Mouse (Mus musculus) cerebellum, adult 2 months (tissue): ENCODE results near the gene Gtsf1l. TPM values are rescaled to one million over a fixed set of nuclear protein-coding genes. Genes with fewer than 3 reads are reported as not detected.

Experiments
- DNase-seq, 2 experiments: peaks; one replicate each; pipeline ENCODE4 v3.0.0; 2021
- H3K27ac ChIP-seq: fragments of 200-500 bp; 2 replicates; pipeline ENCODE4 v1.5.1; 2012; ENCODE audit warnings: low read length, control low read depth, inconsistent platforms; ENCODE audit not compliant: insufficient read depth
- H3K27me3 ChIP-seq: fragments of 200-500 bp; 2 replicates; pipeline ENCODE4 v1.6.1; 2012; ENCODE audit warnings: inconsistent platforms, mild to moderate bottlenecking, low read length, moderate library complexity; ENCODE audit not compliant: control insufficient read depth, insufficient read depth
- H3K4me1 ChIP-seq: fragments of 200-500 bp; 2 replicates; pipeline ENCODE4 v1.6.1; 2011; ENCODE audit warnings: low read length; ENCODE audit not compliant: control insufficient read depth, insufficient read depth
- H3K4me3 ChIP-seq: fragments of 200-500 bp; replicated peaks from 2 replicates; pipeline ENCODE3; 2011; ENCODE audit warnings: mild to moderate bottlenecking, low read depth, low read length, control low read depth; ENCODE audit not compliant: insufficient read depth
- CTCF ChIP-seq: fragments of 200-500 bp; IDR thresholded peaks from 2 replicates; pipeline ENCODE4 v1.5.1; 2011; ENCODE audit warnings: low read depth, mild to moderate bottlenecking, control low read depth, low read length, moderate library complexity, borderline replicate concordance; ENCODE audit not compliant: insufficient read depth
- POLR2A ChIP-seq: fragments of 200-500 bp; IDR thresholded peaks from 2 replicates; pipeline ENCODE4 v1.6.1; 2011; ENCODE audit warnings: low read length, control low read depth, borderline replicate concordance; ENCODE audit not compliant: insufficient read depth
- WGBS: fragments of 180-500 bp; shearing (Covaris S2); methylation state at CpG from one replicate; pipeline ENCODE4 v1.1.7; 2018; 5-methylcytosine and 5-hydroxymethylcytosine counted together
- polyA plus RNA-seq: library from polyadenylated mRNA; depleted of rRNA; stranded (reverse); fragments of >200 nt; gene quantifications from 2 replicates; pipeline ENCODE4 v1.2.3, GENCODE M21; 2012

Gtsf1l gene
- polyA plus RNA-seq, 1 experiment, result not detected

- peaks cover 6% of the 10 kb centered on the region; the same call in 1 of the 2 replicates for H3K4me1 ChIP-seq
- H3K27ac ChIP-seq, result no peak overlapping the region
- DNase-seq, result peak; percentile 29 to 58
- no peak overlapping the region for H3K4me3 ChIP-seq
- TF ChIP-seq CTCF, result peak; percentile 85
- TF ChIP-seq POLR2A, result no peak
- whole genome bisulfite sequencing, result 2% methylated on average over 10 of the region's 10 CpGs
- no peaks in the 10 kb centered on the region for H3K27me3 ChIP-seq
Measured at GRCm38 (mm10) chr2:163101646-163102203, 14.1 kb upstream of the Gtsf1l start.

- no peaks in the 10 kb centered on the region for H3K27me3 ChIP-seq
- H3K4me3 ChIP-seq, result no peak overlapping the region
- no peak for DNase-seq
- no peak overlapping the region for H3K27ac ChIP-seq
- TF ChIP-seq POLR2A (no peak), CTCF (no peak)
- WGBS, result 91% methylated on average over 5 of the region's 5 CpGs
- H3K4me1 ChIP-seq, result peaks cover 6% of the 10 kb centered on the region; the same call in 1 of the 2 replicates
Measured at GRCm38 (mm10) chr2:163100551-163100950, 12.9 kb upstream of the Gtsf1l start.

GRCm38 (mm10) chr2:163099919-163100318 lies 12.3 kb upstream of the Gtsf1l start:
- Histone ChIP-seq H3K27ac (no peak overlapping the region), H3K27me3 (no peaks in the 10 kb centered on the region), H3K4me3 (no peak overlapping the region), H3K4me1 (peaks cover 6% of the 10 kb centered on the region; the same call in 1 of the 2 replicates)
- 38% methylated on average over 8 of the region's 8 CpGs for WGBS
- TF ChIP-seq POLR2A (no peak), CTCF (no peak)
- DNase-seq, result no peak

- H3K4me1 ChIP-seq, result no peaks in the 10 kb centered on the region
- H3K4me3 ChIP-seq, result no peak overlapping the region
Measured at GRCm38 (mm10) chr2:163095784-163096183, 8.1 kb upstream of the Gtsf1l start.

GRCm38 (mm10) chr2:163094909-163095308 lies 7.3 kb upstream of the Gtsf1l start:
- no peaks in the 10 kb centered on the region for H3K4me1 ChIP-seq
- WGBS, result 87% methylated on average over 10 of the region's 10 CpGs
- DNase-seq, result no peak
- H3K4me3 ChIP-seq, result no peak overlapping the region
- TF ChIP-seq CTCF (no peak), POLR2A (no peak)
- no peak overlapping the region for H3K27ac ChIP-seq
- no peaks in the 10 kb centered on the region for H3K27me3 ChIP-seq

More at GRCm38 (mm10) chr2:163095784-163096183, 8.1 kb upstream of the Gtsf1l start:
- 78% methylated on average over 3 of the region's 3 CpGs for whole genome bisulfite sequencing
- no peak for TF ChIP-seq POLR2A
- no peak for TF ChIP-seq CTCF
- H3K27ac ChIP-seq, result no peak overlapping the region
- DNase-seq, result no peak
- no peaks in the 10 kb centered on the region for H3K27me3 ChIP-seq

GRCm38 (mm10) chr2:163089475-163090123 lies 1.9 kb upstream of the Gtsf1l start:
- 75% methylated on average over 5 of the region's 5 CpGs for WGBS
- Histone ChIP-seq H3K27ac (no peak overlapping the region), H3K27me3 (no peaks in the 10 kb centered on the region), H3K4me3 (no peak overlapping the region), H3K4me1 (no peaks in the 10 kb centered on the region)
- no peak for DNase-seq
- no peak for TF ChIP-seq POLR2A
- peak; percentile 8; the same call in 1 of the 2 replicates for TF ChIP-seq CTCF

- WGBS, result 89% methylated on average over 8 of the region's 8 CpGs
- no peak for TF ChIP-seq CTCF
- no peak for TF ChIP-seq POLR2A
- Histone ChIP-seq H3K27me3 (no peaks in the 10 kb centered on the region), H3K27ac (no peak overlapping the region), H3K4me3 (no peak overlapping the region), H3K4me1 (no peaks in the 10 kb centered on the region)
- no peak for DNase-seq
Measured at GRCm38 (mm10) chr2:163086561-163086960, 1.1 kb downstream of the Gtsf1l start.

GRCm38 (mm10) chr2:163085047-163085446 lies 2.6 kb downstream of the Gtsf1l start:
- H3K4me1 ChIP-seq, result no peaks in the 10 kb centered on the region
- no peak overlapping the region for H3K27ac ChIP-seq
- H3K4me3 ChIP-seq, result no peak overlapping the region
- H3K27me3 ChIP-seq, result no peaks in the 10 kb centered on the region
- DNase-seq, result no peak
- 89% methylated on average over 6 of the region's 6 CpGs for WGBS
- TF ChIP-seq POLR2A, result no peak
- no peak for TF ChIP-seq CTCF
